Mouse (Mus musculus) c-Kit-positive CD71-negative TER-119-negative erythroid progenitor cells, embryonic 14.5 days (primary cell): ENCODE data around the gene Gng8.
A peak's percentile ranks its signal among the peaks of the same experiment; 100 is the strongest.

ENCODE experiments used
- DNase-seq: peaks from one replicate; pipeline ENCODE4 v3.0.0-alpha.2; 2013; ENCODE audit warnings: low read depth

Gene Gng8

GRCm38 (mm10) chr7:16924037-16924834 is 32.6 kb downstream of the Gng8 start, which contains the start of gene Calm3:
TSS of gene Calm3 (minus strand) at chr7:16924114.
- DNase-seq, result peak; percentile 100

GRCm38 (mm10) chr7:16928341-16928740 is 36.8 kb downstream of the Gng8 start:
- no peak for DNase-seq

GRCm38 (mm10) chr7:16930850-16931249 is 39.3 kb downstream of the Gng8 start:
- peak; percentile 68 for DNase-seq

GRCm38 (mm10) chr7:16931968-16932627 is 40.5 kb downstream of the Gng8 start:
- peak; percentile 92 for DNase-seq

- no peak for DNase-seq
Observed at GRCm38 (mm10) chr7:16932704-16933577, 41.4 kb downstream of the Gng8 start.

GRCm38 (mm10) chr7:16937312-16937711 is 45.7 kb downstream of the Gng8 start:
- DNase-seq, result no peak

- no peak for DNase-seq
Observed at GRCm38 (mm10) chr7:16938117-16938791, 46.7 kb downstream of the Gng8 start.

GRCm38 (mm10) chr7:16940292-16940691 is 48.7 kb downstream of the Gng8 start:
- no peak for DNase-seq

- DNase-seq, result no peak
Observed at GRCm38 (mm10) chr7:16942861-16943260, 51.3 kb downstream of the Gng8 start.

- no peak for DNase-seq
Observed at GRCm38 (mm10) chr7:16944061-16944807, 52.6 kb downstream of the Gng8 start, which contains the start of gene Pnmal2. TSS of gene Pnmal2 (plus strand) at chr7:16944682.

- no peak for DNase-seq
Observed at GRCm38 (mm10) chr7:16944808-16945315, 53.3 kb downstream of the Gng8 start.
